ENCODE assay signal across 1 mouse cellular context in the genomic region with DNA sequence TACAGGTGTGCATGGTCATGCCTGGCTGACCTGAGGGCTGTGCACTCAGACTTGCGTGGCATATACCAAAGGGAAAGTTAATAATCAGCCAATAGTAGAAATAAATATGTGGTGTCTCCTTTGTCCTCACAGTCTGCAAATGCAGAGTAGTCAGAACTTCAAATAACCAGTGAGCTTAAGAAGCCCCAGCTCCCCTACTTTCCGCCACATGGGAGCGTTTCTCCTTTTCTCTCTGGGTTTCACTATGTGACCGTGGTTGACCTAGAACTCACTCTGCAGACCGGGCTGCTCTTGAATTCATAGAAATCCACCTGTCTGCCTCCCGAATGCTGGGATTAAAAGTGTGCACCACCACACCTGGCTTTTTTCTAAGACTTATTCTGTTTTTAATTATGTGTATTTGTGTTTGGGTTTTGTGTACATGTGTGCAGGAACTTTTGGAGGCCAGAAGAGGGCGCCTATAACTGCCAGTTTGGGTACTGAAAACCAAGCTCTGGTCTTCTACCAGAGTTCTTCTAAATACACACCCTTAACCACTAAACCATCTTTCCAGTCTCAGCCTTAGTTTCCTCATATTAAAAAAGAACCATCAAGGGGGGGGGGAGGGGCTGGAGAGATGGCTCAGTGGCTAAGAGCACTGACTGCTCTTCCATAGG.
TF ChIP-seq lines count a peak whose summit lies in the region.

No protein-coding gene starts in this region.

TF ChIP-seq in CH12.LX, 34 proteins besides CTCF, POLR2A, EP300 and RAD21 (continued from another document):
- TF ChIP-seq HCFC1 (IDR thresholded peaks at IDR 0.05; ENCODE audit: low read depth, low read length) (no peak), MYC (IDR thresholded peaks at IDR 0.05; ENCODE audit: low read depth, low read length) (peak; percentile 24; the same call in 1 of the 2 replicates), TBP (conservative IDR thresholded peaks at IDR 0.05; ENCODE audit: low read depth, low read length) (no peak), NELFE (IDR thresholded peaks at IDR 0.05; ENCODE audit: low read depth, low read length) (no peak), ZMIZ1 (IDR thresholded peaks at IDR 0.05; ENCODE audit: low read depth, low read length) (no peak), ELF1 (IDR thresholded peaks at IDR 0.05; ENCODE audit: low read depth, low read length) (no peak)
